Mouse (Mus musculus) Patski (cell line): ENCODE data around the gene Zw10. TPM values are rescaled to one million over a fixed set of nuclear protein-coding genes. Genes with fewer than 3 reads are reported as not detected.

Source experiments
- ATAC-seq: fragments of 100-300 bp; one replicate; pipeline ENCODE4 v1.8.0; 2021
- CTCF ChIA-PET: fragments of 350-600 bp; sonication (Branson Sonifier 250); formaldehyde crosslinking; loops from one replicate; lab custom pipeline; 2022; ENCODE audit warnings: inconsistent platforms; lab: Charles Lee
- POLR2A ChIA-PET: fragments of 350-600 bp; sonication (Branson Sonifier 250); formaldehyde crosslinking; loops from one replicate; lab custom pipeline; 2022; ENCODE audit warnings: antibody characterized with exemption, inconsistent platforms; lab: Charles Lee
- DNase-seq: peaks from one replicate; pipeline ENCODE4 v3.0.0-alpha.2; 2011; ENCODE audit warnings: low read depth, low spot score
- H3K27me3 ChIP-seq: fragments of 371-371 bp; one replicate; pipeline ENCODE4 v1.5.1; 2021
- CTCF ChIP-seq: fragments of 100-300 bp; IDR thresholded peaks from one replicate; pipeline ENCODE4 v1.5.1; 2021
- in situ Hi-C: fragments of 300-500 bp; cut with MboI; formaldehyde crosslinking; loops from 3 replicates; pipeline ENCODE4 v1.11.1; 2018; ENCODE audit warnings: low pct_unique_long_range_greater_than_20kb, mixed read lengths
- polyA plus RNA-seq: library from polyadenylated mRNA; unstranded; gene quantifications from one replicate; pipeline ENCODE4 v1.2.3, GENCODE M21; 2021

The Zw10 gene
- 29.1 TPM for polyA plus RNA-seq

DNA sequence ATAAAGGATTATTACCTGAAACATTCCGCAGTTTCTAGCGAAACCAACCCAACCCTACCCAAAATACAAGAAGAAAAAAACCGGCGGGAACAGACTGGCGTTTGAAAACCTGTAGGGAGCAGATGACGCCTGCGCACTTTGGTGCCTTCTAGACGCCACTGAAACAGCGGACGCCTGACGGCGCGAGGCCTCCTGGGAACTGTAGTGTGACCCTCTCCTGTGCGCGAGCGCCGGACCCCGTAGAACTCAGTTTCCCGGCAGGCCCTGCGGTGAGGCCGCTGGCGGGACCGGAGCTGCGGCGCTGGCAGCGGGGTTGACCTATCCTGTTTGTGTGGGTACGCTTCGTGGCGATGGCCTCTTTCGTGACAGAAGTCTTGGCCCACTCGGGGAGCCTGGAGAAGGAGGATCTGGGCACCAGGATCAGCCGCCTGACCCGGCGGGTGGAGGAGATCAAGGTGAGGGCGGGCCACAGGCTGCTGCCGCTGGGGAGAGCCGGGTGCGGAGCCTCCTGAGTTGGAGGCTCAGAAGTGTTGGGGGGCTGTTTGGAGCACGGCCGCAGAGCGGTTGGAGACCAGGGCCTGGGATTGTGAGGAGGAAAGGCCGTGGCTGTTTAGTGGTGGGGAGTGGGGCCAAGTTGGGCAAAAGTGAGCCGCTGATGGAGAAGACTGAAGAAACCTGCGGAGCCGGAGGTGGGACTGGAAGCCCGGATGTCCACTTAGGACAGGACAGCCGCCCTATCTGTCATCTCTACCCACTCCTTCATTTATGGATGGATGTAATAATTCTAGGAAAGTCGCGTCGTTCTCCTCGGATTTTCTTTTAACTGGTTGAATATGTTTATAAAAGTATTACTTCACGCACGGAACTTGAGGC lies at the start of gene Zw10:
TSS of gene Zw10 (plus strand) at position 281 of the 873 bp plus-strand sequence.
- in situ Hi-C loops = loop anchor here (25.0 kb wide), 1 partner anchor 1607 kb away; the partner anchor contains the start of gene Dlat
- no peak for TF ChIP-seq CTCF

DNA sequence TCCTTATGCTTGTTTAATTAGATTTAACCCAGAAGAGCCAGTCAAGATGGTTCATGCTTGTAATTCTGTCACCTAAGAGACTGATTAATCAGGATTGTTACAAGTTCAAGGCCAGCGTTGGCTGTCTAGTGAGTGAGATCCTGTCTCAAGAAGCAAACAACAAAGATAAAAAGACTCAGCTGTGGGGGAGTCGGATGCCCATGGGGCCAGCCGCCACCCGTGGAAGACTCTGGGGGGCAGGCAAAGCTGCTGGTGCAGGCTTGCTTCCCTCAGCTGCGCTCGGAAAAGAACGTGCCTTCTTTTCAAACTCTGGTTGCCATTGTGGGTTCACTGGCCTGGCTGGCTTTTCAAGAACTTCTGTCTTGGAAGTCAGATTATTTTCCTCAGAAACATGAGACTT lies 39.6 kb upstream of the Zw10 start:
- no peak for DNase-seq
- ChIA-PET POLR2A (no interaction called here), CTCF (no interaction called here)
- TF ChIP-seq CTCF = no peak
- in situ Hi-C loops = no loop called here
- H3K27me3 ChIP-seq = no peaks in the 10 kb centered on the region
- ATAC-seq = no peak

More for the DNA sequence above, at the start of gene Zw10:
- DNase-seq = peak; percentile 44
- POLR2A ChIA-PET = interaction anchor here (0.6 kb wide), 1 partner anchor 1118 kb away, joined by 4 read pairs; no protein-coding TSS in a partner anchor
- no peaks in the 10 kb centered on the region for H3K27me3 ChIP-seq
- CTCF ChIA-PET = no interaction called here
- peak; percentile 98 for ATAC-seq

DNA sequence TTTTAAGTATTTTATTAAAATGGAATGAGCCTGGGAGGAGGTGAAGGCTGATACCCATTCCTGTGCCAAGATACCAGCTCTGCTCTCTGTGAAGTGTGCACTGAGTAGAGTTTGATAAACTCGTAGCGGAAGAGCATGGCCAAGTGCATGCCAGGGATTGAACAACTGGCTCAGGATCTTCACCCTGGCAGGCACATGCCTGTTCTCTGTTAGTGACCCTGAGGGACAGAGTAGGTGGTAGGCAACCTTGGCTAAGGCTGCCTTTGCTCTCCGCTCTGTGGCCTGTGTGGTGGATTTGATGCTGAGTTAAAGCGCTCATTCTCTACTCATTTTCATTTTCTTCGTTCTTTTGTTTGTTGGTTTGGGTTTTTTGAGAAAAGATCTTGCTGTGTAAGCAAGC lies 34.1 kb upstream of the Zw10 start:
- no peak for TF ChIP-seq CTCF
- POLR2A ChIA-PET = no interaction called here
- in situ Hi-C loops = no loop called here
- CTCF ChIA-PET = no interaction called here
- no peaks in the 10 kb centered on the region for H3K27me3 ChIP-seq
- no peak for ATAC-seq
- no peak for DNase-seq

DNA sequence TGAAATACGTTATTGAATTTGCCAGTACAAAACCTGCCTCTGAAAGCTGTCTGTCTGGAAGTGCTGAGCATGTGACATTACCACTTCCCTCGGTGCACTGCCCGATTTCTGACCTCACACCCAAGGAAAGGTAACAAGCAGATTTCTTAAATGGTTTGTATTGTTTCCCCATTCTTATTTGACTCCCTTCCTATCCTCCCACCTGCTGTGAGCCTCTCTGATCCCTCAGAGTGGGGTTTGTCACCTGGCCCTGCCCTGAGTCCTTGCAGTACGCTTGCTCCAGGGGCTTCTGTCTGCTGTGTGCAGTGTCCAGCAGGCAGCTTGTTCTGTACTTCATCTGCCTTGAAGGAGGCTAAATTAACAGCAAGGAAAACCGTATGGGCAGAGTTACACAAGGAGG lies 31.5 kb upstream of the Zw10 start:
- H3K27me3 ChIP-seq = no peaks in the 10 kb centered on the region
- POLR2A ChIA-PET = no interaction called here
- ATAC-seq (no peak), DNase-seq (no peak)
- in situ Hi-C loops = no loop called here
- CTCF ChIA-PET = no interaction called here
- TF ChIP-seq CTCF = no peak

DNA sequence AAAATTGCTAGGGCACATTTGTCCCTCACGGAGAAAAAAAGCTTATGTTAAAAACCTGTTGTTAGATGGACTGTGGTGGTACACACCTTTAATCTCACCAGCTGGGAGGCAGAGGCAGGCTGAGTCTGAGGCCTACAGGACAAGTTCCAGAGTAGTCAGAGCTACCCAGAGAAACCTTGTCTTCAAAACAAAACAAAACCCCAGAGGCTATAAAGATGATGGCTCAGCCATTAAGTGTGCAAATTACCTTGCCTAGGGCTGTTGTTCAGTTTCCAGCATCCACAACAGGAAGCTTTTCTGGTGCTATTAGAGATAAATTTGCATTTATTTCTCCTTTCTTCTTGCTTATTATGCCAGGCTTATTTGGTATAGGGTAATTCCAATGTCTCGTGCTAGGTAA lies 30.9 kb upstream of the Zw10 start:
- in situ Hi-C loops = no loop called here
- H3K27me3 ChIP-seq = no peaks in the 10 kb centered on the region
- CTCF ChIA-PET = no interaction called here
- TF ChIP-seq CTCF = no peak
- DNase-seq = no peak
- ATAC-seq = no peak
- POLR2A ChIA-PET = no interaction called here

DNA sequence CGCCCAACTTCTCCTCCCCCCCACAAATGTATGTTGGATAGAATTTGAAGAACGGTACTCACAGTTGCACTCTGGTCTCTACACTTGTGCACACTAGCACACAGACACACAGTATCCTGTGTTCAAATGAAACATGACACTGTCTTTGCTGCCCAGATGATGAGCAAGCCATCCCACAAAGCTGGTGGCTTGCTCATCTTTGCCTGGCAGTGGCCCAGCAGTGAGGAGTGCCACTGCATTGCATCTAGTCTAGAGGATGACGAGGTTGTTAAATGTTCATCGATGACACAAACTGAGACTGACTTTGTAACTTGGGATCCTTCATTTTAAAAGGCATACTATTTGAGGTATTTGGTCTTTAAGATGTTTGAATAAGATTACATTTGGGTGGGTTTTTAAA lies 20.6 kb upstream of the Zw10 start:
- ATAC-seq (no peak), DNase-seq (no peak)
- in situ Hi-C loops = no loop called here
- ChIA-PET POLR2A (no interaction called here), CTCF (no interaction called here)
- TF ChIP-seq CTCF = no peak
- no peaks in the 10 kb centered on the region for H3K27me3 ChIP-seq

DNA sequence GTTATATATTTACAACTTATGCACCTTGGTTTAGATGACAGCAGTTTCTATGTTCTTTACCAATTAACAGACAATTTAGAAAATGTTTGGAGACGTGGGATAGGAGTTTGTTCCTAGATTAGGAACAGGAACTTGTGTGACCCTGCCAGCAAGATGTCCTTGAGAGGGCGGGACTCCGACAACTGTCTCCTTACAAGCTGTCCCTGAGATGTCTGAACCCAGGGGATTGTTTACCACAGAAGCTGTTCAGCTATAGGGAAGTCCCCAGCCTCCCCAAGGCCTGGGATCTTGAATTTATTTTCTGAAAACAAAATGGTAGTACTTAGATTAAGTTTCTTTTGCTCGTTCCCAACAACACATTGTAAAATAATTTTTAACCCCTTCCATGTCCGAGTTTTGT lies 4.5 kb upstream of the Zw10 start:
- in situ Hi-C loops = loop anchor here (25.0 kb wide), 1 partner anchor 1611 kb away; the partner anchor contains the start of gene Dlat
- DNase-seq = no peak
- no peaks in the 10 kb centered on the region for H3K27me3 ChIP-seq
- ATAC-seq = no peak
- POLR2A ChIA-PET = no interaction called here
- no peak for TF ChIP-seq CTCF
- CTCF ChIA-PET = interaction anchor here (1.3 kb wide), 1 partner anchor 31 kb away, joined by 3 read pairs; the partner anchor contains the start of gene Tmprss5

DNA sequence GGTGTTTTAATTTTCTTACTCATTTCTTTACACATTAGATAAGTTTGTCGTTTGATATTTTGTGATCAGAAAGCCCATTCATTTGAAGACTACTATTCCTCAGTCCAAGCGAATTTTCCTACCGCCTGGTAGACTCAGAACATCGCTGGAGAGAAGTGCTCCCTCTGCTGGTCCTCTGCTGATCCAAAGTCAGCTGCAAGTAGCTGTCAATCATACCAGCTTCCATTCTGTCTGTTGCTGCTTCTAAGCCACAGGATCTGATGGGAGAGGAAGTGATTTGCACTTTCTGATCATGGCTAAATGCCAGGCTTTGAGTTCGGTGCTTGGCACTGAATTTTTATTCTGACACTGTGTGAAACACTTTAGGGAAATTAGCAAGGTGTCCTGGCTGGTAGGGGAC lies 4.1 kb upstream of the Zw10 start:
- CTCF ChIA-PET = interaction anchor here (1.3 kb wide), 1 partner anchor 30 kb away, joined by 3 read pairs; the partner anchor contains the start of gene Tmprss5
- no peaks in the 10 kb centered on the region for H3K27me3 ChIP-seq
- in situ Hi-C loops = loop anchor here (25.0 kb wide), 1 partner anchor 1611 kb away; the partner anchor contains the start of gene Dlat
- no peak for DNase-seq
- POLR2A ChIA-PET = no interaction called here
- no peak for ATAC-seq
- TF ChIP-seq CTCF = peak; percentile 88

DNA sequence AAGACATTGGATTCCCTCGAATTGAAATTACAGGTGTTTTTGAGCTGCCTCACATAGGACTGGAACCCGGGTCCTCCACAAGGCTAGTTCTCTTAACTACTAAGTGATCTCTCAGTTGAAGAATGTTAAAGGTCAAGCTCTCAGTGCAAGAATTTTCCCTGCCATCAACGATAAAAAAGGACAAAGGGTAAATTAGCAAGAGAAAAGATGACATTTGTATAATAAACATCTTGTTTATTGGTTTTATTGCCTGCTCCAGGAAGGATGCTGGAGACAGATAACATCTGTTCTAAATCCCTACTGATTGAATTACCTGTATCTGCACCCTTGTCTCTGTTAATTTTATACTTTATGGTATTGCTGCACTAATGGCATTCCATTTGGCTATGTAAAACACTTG lies 1.4 kb upstream of the Zw10 start:
- in situ Hi-C loops = loop anchor here (25.0 kb wide), 1 partner anchor 1608 kb away; the partner anchor contains the start of gene Dlat
- ChIA-PET CTCF (interaction anchor here (0.9 kb wide), 1 partner anchor 14 kb away, joined by 3 read pairs; no protein-coding TSS in a partner anchor), POLR2A (no interaction called here)
- DNase-seq (no peak), ATAC-seq (no peak)
- no peak for TF ChIP-seq CTCF
- H3K27me3 ChIP-seq = no peaks in the 10 kb centered on the region

DNA sequence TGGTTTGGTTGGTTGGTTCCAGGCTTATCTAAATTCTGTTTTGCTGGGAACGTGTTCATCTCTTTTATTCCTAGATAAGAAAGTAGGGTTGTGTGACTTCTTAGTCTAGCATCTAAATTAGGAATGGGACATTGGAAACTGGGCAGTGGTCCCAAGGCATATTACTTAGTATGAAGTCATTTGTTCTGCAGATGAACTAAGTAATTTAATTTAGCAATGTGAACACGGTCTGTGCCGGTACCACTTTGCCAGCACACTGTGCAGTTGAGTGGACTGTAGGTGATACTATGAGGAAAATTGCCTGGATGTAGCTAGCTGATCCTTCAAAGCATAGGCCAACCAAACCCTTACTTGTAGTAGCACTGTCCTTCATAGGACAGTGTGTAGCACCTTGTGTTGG lies 21.4 kb downstream of the Zw10 start:
- no peak for DNase-seq
- in situ Hi-C loops = loop anchor here (5.0 to 10.0 kb wide), 2 partner anchors 168 to 410 kb away; partner anchors contain the start of gene Ttc12
- no peak for TF ChIP-seq CTCF
- POLR2A ChIA-PET = no interaction called here
- no peak for ATAC-seq
- CTCF ChIA-PET = interaction anchor here (1.6 kb wide), 1 partner anchor 409 kb away, joined by 4 read pairs; the partner anchor contains the start of gene Ttc12
- no peaks in the 10 kb centered on the region for H3K27me3 ChIP-seq

DNA sequence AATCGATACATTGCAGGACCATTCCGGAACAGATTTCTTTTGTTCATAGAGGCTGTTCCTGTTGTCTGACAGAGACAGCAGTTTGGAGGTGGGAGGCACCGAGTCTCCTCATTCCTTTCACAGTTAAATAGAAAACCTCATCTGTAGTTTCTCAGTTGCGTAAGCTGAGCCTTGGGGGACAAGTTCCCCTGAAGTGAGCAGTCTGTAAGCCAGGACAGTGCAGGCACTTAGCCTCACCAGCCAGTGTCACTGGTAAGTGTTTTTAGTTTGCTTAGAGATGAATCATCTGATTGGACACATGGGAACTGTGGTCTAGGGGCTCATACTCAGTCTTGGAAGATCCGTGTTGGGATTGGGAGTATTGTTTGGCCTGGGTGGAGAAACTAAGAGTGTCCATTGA lies 25.7 kb downstream of the Zw10 start, which contains the start of gene Tmprss5:
TSS of gene Tmprss5 (plus strand) at position 154 of the 400 bp plus-strand sequence.
- no peaks in the 10 kb centered on the region for H3K27me3 ChIP-seq
- peak; percentile 35 for ATAC-seq
- POLR2A ChIA-PET = no interaction called here
- no peak for TF ChIP-seq CTCF
- in situ Hi-C loops = no loop called here
- CTCF ChIA-PET = interaction anchor here (1.0 to 3.0 kb wide), 8 partner anchors 11 to 407 kb away, joined by 3 to 14 read pairs (median 4); partner anchors contain the start of gene Ttc12
- no peak for DNase-seq
